Mouse (Mus musculus) yolk sac, embryonic 10.5 days (tissue): ENCODE measurements around the gene Gm45208.
"Not testable (repeated sequence)": the region's sequence is repeated elsewhere in the genome, so short reads cannot be mapped to it uniquely, and the experiment has no call there.

Experiments
- DNase-seq: peaks from one replicate; pipeline ENCODE4 v3.0.0-alpha.2; 2017; ENCODE audit warnings: low spot score

Gene Gm45208

GRCm38 (mm10) chrX:7721514-7722281, at the start of gene Gm45208:
Gene Gm45208 (plus strand): TSS chrX:7722245.
- peak; percentile 84 for DNase-seq

- no peak for DNase-seq
These were observed 49.3 kb upstream of the Gm45208 start for GRCm38 (mm10) chrX:7672739-7673138.

GRCm38 (mm10) chrX:7673578-7674281, 48.3 kb upstream of the Gm45208 start:
- DNase-seq: peak; percentile 50

GRCm38 (mm10) chrX:7674284-7675000, 47.6 kb upstream of the Gm45208 start:
- peak; percentile 21 for DNase-seq

- no peak for DNase-seq
These were observed 47.1 kb upstream of the Gm45208 start for GRCm38 (mm10) chrX:7675001-7675380.

DNA sequence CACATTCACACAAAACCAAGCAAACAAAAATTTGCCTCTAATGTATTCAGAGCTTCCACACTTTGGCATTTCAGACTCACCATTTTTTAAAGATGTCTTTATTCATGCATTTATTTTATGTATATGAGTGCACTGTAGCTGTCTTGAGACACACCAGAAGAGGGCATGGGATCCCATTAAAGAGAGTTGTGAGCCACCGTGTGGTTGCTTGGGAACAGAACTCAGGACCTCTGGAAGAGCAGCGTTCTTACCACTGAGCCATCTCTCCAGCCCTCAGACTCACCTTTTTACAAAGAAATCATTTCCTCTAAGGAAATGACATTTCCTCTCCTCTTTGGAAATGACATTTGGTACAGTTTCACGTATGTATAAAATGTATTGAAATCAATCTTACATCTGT, 43.1 kb upstream of the Gm45208 start:
- no peak for DNase-seq

DNA sequence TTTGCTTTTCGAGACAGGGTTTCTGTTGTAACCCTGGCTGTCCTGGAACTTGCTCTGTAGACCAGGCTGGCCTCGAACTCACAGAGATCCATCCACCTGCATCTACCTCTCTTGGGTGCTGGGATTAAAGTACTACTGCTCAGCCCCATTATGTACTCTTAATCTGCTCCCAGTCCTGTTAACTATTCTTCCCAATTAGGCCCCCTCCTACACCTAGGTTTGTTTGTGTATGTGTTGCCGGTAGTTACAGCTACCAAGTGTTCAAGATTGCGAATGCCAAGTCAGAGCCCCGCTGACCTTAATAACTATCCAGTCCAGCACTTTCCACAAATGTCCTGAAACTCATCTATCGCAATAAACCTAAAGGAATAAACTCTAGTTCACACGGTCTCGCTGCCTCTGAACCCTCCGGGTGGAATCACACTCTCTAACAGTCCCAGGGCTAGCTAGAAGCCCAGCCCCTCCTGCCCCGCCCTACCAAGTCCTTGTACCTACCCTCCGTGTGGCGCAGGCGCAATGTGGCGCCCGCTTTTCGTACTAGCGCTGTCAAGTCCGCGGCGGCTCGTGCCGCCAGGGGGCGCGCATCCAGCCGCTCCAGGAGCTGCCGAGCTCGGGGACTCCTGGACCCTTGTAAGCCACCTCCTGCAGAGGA, 42.5 kb upstream of the Gm45208 start:
- DNase-seq: peak; percentile 86

DNA sequence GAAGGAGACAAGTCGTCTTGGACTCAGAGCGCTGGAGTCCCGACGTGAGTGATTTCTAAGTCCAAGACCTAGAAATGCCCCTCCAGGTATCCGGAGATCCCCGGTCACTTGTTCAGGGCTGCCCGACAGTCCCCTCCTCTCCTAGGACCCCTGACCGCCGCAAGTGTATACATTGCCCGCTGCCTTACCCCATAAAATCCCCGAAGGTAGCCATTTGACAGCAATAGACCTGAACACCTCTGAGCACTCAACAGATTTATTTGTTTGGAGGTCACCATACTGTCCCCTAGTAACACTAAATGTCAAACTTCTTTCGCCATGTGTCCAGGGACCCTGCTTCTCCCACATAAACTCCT, 42.0 kb upstream of the Gm45208 start:
- no peak for DNase-seq

- DNase-seq: no peak
These were observed 41.2 kb upstream of the Gm45208 start, which contains the start of gene Magix for GRCm38 (mm10) chrX:7680864-7681263. Gene Magix (minus strand): TSS chrX:7681251.

DNA sequence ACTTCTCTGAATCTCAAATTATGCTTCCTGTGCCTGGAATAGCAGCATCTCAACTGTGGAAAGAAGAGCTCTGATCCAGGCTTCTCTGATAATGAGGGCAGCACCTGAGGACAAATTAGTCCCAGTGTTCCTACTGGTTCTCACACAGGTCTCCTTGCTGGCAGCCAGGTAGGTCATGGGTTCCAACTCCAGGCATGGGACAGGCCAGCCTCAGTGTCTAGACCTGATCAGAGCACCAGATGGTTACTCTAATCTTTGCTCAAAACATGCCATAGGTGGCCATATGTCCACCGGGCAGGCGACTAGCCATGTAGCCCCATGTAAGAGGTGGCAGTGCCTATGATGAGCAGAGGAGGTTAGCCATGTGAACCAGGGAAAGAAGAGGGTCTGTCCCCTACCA, 33.7 kb upstream of the Gm45208 start:
- no peak for DNase-seq

- no peak for DNase-seq
These were observed 31.6 kb upstream of the Gm45208 start for GRCm38 (mm10) chrX:7690486-7690885.

GRCm38 (mm10) chrX:7692862-7693261, 29.2 kb upstream of the Gm45208 start:
- DNase-seq: no peak

DNA sequence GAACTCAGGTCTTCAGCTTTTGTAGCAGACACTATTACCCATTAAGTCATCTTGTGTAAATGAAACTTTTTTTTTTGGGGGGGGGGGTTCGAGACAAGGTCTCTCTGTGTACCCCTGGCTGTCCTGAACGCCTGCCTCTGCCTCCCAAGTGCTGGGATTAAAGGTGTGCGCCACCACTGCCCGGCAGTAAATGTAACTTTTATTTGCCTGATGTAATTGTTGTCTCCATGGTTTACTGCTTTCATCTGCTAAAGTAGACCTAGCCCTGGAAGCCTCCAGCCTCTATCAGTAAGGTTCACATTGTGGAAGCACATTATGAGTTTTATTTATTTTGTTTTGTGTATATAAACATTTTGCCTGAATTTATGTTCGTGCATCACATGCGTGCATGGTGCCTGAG, 25.5 kb upstream of the Gm45208 start:
- DNase-seq: no peak

DNA sequence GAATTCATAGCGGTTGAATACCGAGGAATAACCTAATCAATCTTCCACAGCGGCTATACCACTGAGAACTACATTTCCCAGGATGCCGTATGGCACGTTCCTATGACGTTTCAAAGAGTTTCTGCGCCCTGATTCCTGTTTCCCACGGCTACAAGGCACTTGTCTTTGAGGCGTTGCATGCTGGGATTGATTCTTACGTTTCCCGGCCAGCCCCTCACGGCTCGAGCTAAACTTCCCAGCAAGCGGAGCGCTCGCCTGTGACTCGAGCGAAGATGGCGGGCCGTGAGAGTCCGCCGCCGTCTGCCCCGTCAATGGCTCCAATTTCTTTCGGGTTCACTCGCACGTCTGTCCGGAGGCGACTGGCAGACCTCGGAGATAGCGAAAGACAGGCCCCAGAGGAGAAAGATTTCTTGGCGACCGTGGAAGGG, 25.1 kb upstream of the Gm45208 start, which contains the start of gene Gpkow:
Gene Gpkow, plus strand, starts transcription at position 178 of the 428 bp plus-strand sequence.
- peak; percentile 84 for DNase-seq

- not testable (repeated sequence) for DNase-seq
These were observed 8.3 kb upstream of the Gm45208 start for GRCm38 (mm10) chrX:7713764-7714134.

- peak; percentile 92 for DNase-seq
These were observed 7.7 kb upstream of the Gm45208 start, which contains the start of gene Wdr45 for GRCm38 (mm10) chrX:7714135-7714899. Gene Wdr45 (plus strand): TSS chrX:7714333.

DNA sequence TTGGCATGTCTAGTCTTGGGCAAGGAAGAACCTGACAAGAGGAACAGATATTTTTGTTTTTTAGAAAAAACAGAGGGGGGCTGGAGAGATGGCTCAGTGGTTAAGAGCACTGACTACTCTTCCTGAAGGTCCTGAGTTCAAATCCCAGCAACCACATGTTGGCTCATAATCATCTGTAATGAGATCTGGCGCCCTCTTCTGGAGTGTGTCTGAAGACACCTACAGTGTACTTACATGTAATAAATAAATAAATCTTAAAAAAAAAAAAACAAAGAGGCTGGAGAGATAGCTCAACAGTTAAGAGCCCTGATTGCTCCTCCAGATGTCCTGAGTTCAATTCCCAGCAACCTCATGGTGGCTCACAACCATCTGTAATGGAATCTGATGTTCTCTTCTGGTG, 6.0 kb upstream of the Gm45208 start:
- not testable (repeated sequence) for DNase-seq

DNA sequence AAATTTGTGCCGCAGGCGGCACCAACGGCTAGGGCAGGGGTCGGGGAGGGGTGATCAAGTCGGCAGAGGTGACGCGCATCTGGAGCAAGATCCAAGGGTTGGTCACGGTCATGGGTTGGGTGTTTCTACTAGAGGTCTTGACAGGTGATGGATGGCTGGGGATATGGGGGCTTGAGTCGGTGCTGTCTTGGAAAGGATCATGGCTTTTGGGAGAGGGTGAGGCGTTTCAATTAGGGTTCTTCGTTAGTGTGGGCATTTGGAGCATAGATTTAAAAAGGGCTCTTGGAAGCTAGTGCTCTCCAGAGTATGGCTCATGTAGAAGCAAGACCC, 202 bp downstream of the Gm45208 start:
- no peak for DNase-seq

DNA sequence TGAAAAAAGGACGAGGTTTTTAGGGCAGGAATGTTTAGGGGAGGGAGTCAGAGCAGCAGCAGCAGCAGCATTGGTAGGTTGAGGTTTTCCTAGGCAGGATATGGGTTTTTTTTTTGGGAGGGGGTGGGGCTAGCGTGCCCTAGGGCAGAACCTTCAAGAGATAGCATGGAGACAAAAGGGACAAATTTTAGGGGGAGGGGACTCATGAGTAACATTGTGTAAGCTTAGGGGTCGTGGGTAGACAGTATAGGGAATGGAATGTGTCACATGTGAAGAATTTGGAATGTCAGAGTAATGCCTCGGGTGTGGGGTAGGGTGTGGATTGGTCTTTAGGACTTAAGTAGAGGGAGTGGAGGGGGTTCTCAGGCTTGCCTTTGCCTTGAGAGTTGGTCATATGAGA, 646 bp downstream of the Gm45208 start:
- DNase-seq: no peak

- no peak for DNase-seq
These were observed 2.1 kb downstream of the Gm45208 start for GRCm38 (mm10) chrX:7724135-7724534.

DNA sequence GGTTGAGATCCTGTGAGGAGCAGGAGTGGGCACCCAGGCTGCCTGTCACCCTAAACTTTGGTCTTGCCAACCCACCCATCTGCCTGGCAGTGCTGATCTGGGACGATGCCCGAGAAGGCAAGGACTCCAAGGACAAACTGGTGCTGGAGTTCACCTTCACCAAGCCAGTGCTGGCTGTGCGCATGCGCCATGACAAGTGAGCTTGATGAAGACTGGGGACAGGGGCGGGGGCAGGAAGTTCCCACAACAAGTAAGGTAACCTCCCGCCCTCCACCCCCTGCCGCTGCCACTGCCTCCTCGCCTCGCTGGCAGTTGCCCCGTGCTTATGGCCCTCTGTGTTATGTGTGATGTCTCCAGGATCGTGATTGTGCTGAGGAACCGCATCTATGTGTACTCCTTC, 3.8 kb downstream of the Gm45208 start:
- no peak for DNase-seq

GRCm38 (mm10) chrX:7727176-7727575, 5.1 kb downstream of the Gm45208 start:
- DNase-seq: no peak
